Mouse (Mus musculus): Measurements from ENCODE around the gene Srsf1. TPM values are rescaled to one million over a fixed set of nuclear protein-coding genes. Genes with fewer than 3 reads are reported as not detected.
A peak's percentile ranks its signal among the peaks of the same experiment; 100 is the strongest.

Srsf1 gene
- polyA plus RNA-seq, 1 experiment, result 76.5 TPM

DNA sequence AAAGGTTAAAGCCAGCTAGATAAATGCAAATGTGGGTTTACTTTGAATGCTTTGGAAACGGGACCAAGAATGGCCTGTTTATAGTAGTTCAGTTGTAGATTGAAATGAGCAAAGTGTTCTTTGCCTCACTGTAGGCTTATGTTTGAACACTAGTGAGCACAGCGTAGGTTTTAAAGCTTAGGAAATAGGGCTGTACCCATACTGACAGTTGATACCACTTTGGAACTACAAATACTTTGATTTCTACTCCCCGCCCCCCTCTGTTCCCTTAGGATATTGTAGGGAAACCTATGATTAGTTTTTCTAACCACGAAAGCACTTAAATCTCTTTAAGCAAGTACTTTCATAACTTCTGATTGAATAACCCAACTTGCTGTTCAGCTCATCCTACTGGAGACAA, 5.5 kb downstream of the Srsf1 start:
- no peak for DNase-seq
- Histone ChIP-seq H3K4me3 (replicated peaks; ENCODE audit: extremely low read depth, low read depth, low read length) (no peak overlapping the region), H3K4me1 (ENCODE audit: control insufficient read depth, insufficient read depth, low read length) (peaks cover 11% of the 10 kb centered on the region)
- no peak for TF ChIP-seq CTCF (IDR thresholded peaks at IDR 0.05; ENCODE audit: insufficient read depth, low read length)
- TF ChIP-seq POLR2A (IDR thresholded peaks at IDR 0.05; ENCODE audit: borderline replicate concordance, extremely low read depth, low read depth, low read length), result no peak
- WGBS, result 75% methylated on average over 4 of the region's 4 CpGs

DNA sequence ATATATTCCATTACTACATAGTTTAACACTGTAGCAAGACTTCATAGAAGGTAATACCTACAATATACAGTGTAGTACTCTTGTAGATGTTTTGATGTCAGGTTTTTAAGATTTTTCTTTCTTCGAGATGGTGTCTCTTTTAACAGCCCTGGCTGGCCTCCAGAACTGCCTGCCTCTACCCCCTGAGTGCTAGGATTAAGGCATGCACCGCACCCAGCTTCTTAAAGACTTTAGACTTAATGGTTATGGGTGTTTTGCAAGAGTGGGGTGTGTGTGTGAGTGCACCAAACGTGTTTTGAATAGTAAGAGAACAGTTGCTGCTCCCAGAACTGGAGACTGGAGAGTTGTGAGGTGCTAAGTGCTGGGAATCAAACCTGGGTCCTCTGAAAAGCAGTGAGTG, 6.6 kb downstream of the Srsf1 start:
- no peak for TF ChIP-seq CTCF (IDR thresholded peaks at IDR 0.05; ENCODE audit: insufficient read depth, low read length)
- TF ChIP-seq POLR2A (IDR thresholded peaks at IDR 0.05; ENCODE audit: borderline replicate concordance, extremely low read depth, low read depth, low read length), result no peak
- DNase-seq, result no peak
- H3K4me3 ChIP-seq (replicated peaks; ENCODE audit: extremely low read depth, low read depth, low read length), result no peak overlapping the region
- peaks cover 10% of the 10 kb centered on the region for H3K4me1 ChIP-seq (ENCODE audit: control insufficient read depth, insufficient read depth, low read length)
- 45% methylated on average over 3 of the region's 3 CpGs for WGBS

GRCm38 (mm10) chr11:88054589-88054988, 7.4 kb downstream of the Srsf1 start:
- Histone ChIP-seq H3K4me3 (replicated peaks; ENCODE audit: extremely low read depth, low read depth, low read length) (no peak overlapping the region), H3K4me1 (ENCODE audit: control insufficient read depth, insufficient read depth, low read length) (peaks cover 2% of the 10 kb centered on the region; the same call in 1 of the 2 replicates)
- 71% methylated on average over 1 of the region's 1 CpGs for WGBS
- TF ChIP-seq POLR2A (IDR thresholded peaks at IDR 0.05; ENCODE audit: borderline replicate concordance, extremely low read depth, low read depth, low read length) (no peak), CTCF (IDR thresholded peaks at IDR 0.05; ENCODE audit: insufficient read depth, low read length) (peak; percentile 22; the same call in 1 of the 2 replicates)
- DNase-seq, result peak; percentile 34

- no peak overlapping the region for H3K4me3 ChIP-seq (replicated peaks; ENCODE audit: extremely low read depth, low read depth, low read length)
- no peaks in the 10 kb centered on the region; the same call in 1 of the 2 replicates for H3K4me1 ChIP-seq (ENCODE audit: control insufficient read depth, insufficient read depth, low read length)
- DNase-seq, result no peak
- 82% methylated on average over 2 of the region's 2 CpGs for WGBS
- TF ChIP-seq POLR2A (IDR thresholded peaks at IDR 0.05; ENCODE audit: borderline replicate concordance, extremely low read depth, low read depth, low read length) (no peak), CTCF (IDR thresholded peaks at IDR 0.05; ENCODE audit: insufficient read depth, low read length) (no peak)
Observed at GRCm38 (mm10) chr11:88055777-88056176, 8.6 kb downstream of the Srsf1 start.

GRCm38 (mm10) chr11:88057788-88058187, 10.6 kb downstream of the Srsf1 start:
- DNase-seq, result no peak
- H3K4me1 ChIP-seq (ENCODE audit: control insufficient read depth, insufficient read depth, low read length), result no peaks in the 10 kb centered on the region; the same call in 1 of the 2 replicates
- 73% methylated on average over 2 of the region's 2 CpGs for WGBS
- TF ChIP-seq POLR2A (IDR thresholded peaks at IDR 0.05; ENCODE audit: borderline replicate concordance, extremely low read depth, low read depth, low read length) (no peak), CTCF (IDR thresholded peaks at IDR 0.05; ENCODE audit: insufficient read depth, low read length) (no peak)
- no peak overlapping the region for H3K4me3 ChIP-seq (replicated peaks; ENCODE audit: extremely low read depth, low read depth, low read length)

DNA sequence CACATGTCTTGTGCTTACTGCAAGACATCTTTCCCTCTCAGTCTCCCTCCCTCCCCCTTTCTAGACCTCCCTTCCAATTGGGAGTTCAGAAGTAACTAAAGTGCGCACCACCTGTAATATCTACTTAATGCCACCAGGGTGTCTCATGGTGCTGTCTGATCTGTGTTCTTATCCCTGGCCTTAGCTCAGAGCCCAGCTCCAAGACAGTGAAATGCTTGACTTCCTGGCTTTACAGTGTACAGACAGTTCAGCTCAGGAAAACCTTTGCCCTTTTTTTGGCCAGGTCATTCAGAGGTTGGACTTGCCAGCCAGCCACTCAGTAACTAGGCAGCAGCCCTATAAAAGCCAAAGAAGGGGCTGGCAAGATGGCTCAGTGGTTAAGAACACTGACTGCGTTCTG, 12.0 kb downstream of the Srsf1 start:
- DNase-seq, result no peak
- Histone ChIP-seq H3K4me1 (ENCODE audit: control insufficient read depth, insufficient read depth, low read length) (no peaks in the 10 kb centered on the region), H3K4me3 (replicated peaks; ENCODE audit: extremely low read depth, low read depth, low read length) (no peak overlapping the region)
- TF ChIP-seq POLR2A (IDR thresholded peaks at IDR 0.05; ENCODE audit: borderline replicate concordance, extremely low read depth, low read depth, low read length), result no peak
- peak; percentile 59 for TF ChIP-seq CTCF (IDR thresholded peaks at IDR 0.05; ENCODE audit: insufficient read depth, low read length)
- WGBS, result 50% methylated on average over 2 of the region's 2 CpGs

DNA sequence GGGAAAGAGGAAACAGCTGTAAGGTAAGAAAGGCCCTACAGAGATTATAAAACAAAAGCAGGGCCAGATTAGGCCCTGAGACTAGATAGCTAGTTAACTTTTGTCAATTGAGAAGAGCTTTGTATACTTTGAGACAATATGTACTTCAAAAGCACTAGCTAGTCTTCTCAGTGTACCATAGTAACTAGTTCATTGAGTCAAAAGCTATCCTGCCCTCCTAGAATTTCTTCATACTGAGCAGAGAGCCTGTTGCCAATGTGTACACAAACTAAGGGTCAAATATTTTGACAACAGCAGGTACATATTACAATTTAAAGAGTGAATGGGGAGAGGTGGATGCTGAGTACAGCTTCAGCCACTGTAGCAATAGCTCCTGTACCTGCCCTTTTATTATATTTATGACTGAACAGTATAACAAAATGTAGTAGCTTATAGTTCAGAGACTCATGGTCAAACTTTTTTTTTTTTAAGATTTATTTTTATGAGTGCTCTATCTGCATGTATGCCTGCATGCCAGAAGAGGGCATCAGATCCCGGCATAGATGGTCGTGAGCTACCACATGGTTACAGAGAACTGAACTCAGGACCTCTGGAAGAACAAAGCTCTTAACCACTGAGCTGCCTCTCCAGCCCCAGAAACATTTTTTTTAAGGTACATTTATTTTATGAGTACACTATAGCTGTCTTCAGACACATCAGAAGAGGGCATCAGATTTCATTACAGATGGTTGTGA, 14.9 kb downstream of the Srsf1 start:
- Histone ChIP-seq H3K4me3 (replicated peaks; ENCODE audit: extremely low read depth, low read depth, low read length) (no peak overlapping the region), H3K4me1 (ENCODE audit: control insufficient read depth, insufficient read depth, low read length) (peaks cover under 1% of the 10 kb centered on the region)
- no peak for DNase-seq
- 48% methylated on average over 2 of the region's 2 CpGs for WGBS
- no peak for TF ChIP-seq POLR2A (IDR thresholded peaks at IDR 0.05; ENCODE audit: borderline replicate concordance, extremely low read depth, low read depth, low read length)
- TF ChIP-seq CTCF (IDR thresholded peaks at IDR 0.05; ENCODE audit: insufficient read depth, low read length), result peak; percentile 36; the same call in 1 of the 2 replicates

DNA sequence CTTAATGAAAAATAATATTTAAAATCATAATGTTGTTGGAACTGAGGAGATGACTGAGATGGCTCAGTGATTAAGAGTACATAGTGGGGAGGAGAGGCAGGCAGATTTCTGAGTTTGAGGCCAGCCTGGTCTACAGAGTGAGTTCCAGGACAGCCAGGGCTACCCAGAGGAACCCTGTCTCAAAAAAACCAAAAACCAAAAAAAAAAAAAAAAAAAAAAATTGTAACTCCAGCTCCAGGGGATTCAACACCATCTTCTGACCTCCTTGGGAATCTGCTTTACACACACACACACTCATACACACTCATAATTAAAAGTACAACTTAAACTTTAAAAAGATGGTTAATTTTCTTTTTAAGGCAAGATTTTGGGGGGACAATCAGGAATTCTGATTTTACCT, 18.6 kb downstream of the Srsf1 start:
- no peak overlapping the region for H3K4me3 ChIP-seq (replicated peaks; ENCODE audit: extremely low read depth, low read depth, low read length)
- TF ChIP-seq POLR2A (IDR thresholded peaks at IDR 0.05; ENCODE audit: borderline replicate concordance, extremely low read depth, low read depth, low read length), result no peak
- no peak for TF ChIP-seq CTCF (IDR thresholded peaks at IDR 0.05; ENCODE audit: insufficient read depth, low read length)
- H3K4me1 ChIP-seq (ENCODE audit: control insufficient read depth, insufficient read depth, low read length), result peaks cover 11% of the 10 kb centered on the region
- DNase-seq, result no peak

DNA sequence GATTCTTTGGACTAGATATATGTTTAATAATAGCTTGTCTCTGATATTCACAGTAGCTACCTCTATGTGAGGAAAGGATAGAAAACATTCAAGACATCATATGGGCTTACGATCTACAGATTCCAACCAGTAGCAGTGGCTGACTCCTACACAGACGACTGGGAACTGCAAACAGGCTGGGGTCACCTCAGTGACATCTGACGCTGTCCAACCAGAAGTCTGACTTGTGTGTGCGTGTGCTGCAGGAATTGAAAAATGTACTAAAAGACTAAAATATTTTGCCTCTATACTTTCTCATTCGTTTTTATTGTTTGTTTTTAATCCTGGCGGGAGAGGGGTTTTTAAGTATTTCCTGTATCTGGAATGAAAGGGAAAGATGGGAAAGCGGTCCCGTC, 20.0 kb downstream of the Srsf1 start:
- DNase-seq, result no peak
- TF ChIP-seq POLR2A (IDR thresholded peaks at IDR 0.05; ENCODE audit: borderline replicate concordance, extremely low read depth, low read depth, low read length) (no peak), CTCF (IDR thresholded peaks at IDR 0.05; ENCODE audit: insufficient read depth, low read length) (no peak)
- Histone ChIP-seq H3K4me1 (ENCODE audit: control insufficient read depth, insufficient read depth, low read length) (peaks cover 21% of the 10 kb centered on the region), H3K4me3 (replicated peaks; ENCODE audit: extremely low read depth, low read depth, low read length) (peak overlapping the region; percentile 82)
- WGBS, result 3% methylated on average over 8 of the region's 8 CpGs
